Mouse (Mus musculus) mesoderm, embryonic 11.5 days (tissue): ENCODE data around the gene Gli3.

Experiments used
- DNase-seq: peaks from one replicate; pipeline ENCODE4 v3.0.0-alpha.2; 2012; ENCODE audit warnings: low read depth, low spot score

Gene Gli3

DNA sequence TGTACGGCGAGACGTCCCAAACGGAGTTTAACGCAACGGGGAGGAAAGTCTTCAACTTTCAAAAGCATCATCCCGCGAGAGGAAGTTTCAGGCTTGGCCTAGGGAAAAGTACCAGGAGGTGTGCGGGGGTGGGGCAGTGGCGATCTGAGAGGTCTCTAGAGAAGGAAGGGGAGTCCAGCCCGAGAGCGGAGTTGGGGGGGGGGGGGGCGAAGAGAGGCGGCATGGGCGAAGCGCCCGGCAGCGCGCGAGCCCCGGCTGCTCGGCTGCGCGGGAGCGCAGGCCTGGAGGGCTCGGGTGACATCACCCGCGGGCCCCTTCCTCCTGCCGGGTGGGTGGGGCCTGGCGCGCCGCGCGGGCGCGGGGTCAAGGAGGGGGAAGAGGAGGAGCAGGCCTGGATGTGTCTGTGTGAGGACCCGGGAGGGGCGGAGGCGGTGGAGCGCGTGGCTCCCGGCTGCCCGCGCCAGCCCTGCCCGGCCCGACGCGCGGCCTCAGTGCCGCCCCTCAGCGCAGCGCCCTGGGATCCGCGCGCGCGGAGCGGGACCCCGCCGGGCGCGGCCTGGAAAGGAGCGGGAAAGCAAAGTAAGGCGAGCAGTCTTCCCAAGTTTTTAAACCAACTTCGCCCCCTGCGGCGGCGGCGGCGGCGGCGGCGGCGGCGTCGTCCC is at the start of gene Gli3:
TSS of gene Gli3 (plus strand) at position 406 of the 662 bp plus-strand sequence.
- peak; percentile 95 for DNase-seq

- DNase-seq: peak; percentile 19
These were observed 41.8 kb upstream of the Gli3 start for GRCm38 (mm10) chr13:15421182-15421750.

DNA sequence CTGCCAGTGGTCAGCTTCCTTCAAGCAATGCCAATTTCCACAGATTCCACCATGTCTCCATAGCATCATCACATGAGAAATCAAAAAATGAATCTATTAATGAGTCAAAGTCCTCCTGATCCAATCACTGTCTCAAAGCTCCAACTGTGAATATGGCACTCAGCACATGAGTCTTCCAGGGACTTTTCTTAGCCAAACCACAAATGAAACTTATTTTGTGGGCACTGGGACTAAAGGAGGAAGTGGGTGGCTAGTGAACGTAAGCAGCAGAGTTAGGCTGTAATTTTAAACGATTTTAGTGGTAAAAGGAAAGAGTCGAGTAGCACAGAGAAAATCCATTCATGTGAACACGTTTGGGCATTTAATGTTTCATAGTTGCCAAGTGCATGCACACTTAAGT is 21.0 kb upstream of the Gli3 start:
- DNase-seq: no peak

GRCm38 (mm10) chr13:15444312-15444711 is 18.7 kb upstream of the Gli3 start:
- no peak for DNase-seq

GRCm38 (mm10) chr13:15445591-15445990 is 17.4 kb upstream of the Gli3 start:
- DNase-seq: no peak

DNA sequence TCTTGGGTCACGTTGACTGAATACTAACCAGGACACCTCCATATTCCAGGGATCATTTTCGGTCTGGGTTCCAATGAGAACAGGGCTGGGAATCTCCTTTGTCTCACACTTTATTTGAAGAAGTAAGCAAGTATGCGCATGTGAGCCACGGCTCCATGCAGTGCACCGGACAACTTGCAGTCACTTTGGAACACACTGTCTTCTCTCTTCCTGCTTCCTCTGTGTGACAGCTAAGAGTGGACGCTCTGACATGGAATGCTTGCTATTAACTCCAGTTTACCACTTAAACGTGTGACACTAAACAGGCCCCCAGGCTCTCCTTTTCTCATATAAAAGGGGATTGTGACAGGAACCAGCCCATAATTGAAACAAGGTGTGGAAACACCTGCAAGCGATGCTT is 17.0 kb upstream of the Gli3 start:
- DNase-seq: no peak

- DNase-seq: no peak
These were observed 16.1 kb upstream of the Gli3 start for GRCm38 (mm10) chr13:15446782-15447564.

DNA sequence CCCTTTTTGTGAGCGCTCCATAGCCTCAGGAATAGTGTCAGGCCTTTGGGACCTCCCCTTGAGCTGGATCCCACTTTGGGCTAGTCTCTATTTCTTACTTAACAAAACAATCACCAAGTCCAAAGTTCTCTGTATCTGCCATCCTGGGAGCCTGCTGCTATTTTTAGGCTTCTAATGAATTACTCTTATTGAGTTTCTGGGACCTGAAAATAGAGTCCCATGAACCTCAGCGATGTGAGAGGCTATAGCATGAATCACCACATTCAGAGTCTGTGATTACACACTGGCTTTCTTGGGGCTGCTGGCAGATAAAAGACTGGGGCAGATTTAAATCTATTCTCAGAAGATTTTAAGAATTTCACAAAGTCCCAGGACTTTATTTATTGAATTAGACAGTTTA is 12.1 kb upstream of the Gli3 start:
- DNase-seq: no peak

DNA sequence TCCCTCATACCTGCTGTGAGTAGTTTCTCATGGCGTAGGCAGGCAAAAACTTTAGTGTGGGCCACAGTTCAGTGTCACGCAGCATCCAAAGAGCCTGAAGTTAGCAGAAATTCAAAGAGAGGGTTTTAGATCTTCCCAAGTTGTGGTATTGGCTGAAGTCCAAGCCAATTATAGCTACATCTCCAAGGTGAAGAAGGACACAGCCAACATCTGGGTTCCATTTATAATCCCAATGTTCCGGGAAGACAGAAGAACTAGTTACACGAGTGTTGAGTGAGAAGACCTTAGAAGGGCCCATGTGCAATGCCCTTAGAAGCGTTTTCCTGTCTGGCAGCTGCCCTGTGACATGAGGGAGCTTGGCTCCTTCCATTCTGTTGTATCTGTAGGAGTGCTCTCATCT is 5.2 kb upstream of the Gli3 start:
- DNase-seq: no peak

DNA sequence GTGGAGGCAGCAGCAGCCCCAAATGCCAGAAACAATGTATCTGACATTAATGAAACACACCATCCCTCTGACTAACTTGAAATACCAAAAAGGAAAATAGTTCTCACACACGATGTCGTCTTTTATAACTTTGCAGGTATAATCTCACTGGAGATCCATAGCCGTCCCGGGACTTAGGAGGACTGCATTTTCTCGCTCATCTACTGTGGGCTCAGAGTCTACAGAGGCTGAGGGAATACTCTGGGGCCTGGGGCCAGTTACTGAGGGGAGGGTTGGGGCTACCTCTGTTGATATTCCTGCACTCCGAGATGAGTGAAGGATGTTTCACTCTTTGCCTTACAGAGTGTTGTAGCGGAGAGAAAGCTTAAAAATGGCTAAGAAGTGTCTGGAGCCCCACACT is 1.1 kb upstream of the Gli3 start:
- no peak for DNase-seq

GRCm38 (mm10) chr13:15463492-15464080 is 551 bp downstream of the Gli3 start:
- peak; percentile 89 for DNase-seq

GRCm38 (mm10) chr13:15464081-15464526 is 1.1 kb downstream of the Gli3 start:
- DNase-seq: peak; percentile 53

GRCm38 (mm10) chr13:15464741-15465250 is 1.8 kb downstream of the Gli3 start:
- peak; percentile 50 for DNase-seq

- DNase-seq: no peak
These were observed 3.5 kb downstream of the Gli3 start for GRCm38 (mm10) chr13:15466496-15466895.

DNA sequence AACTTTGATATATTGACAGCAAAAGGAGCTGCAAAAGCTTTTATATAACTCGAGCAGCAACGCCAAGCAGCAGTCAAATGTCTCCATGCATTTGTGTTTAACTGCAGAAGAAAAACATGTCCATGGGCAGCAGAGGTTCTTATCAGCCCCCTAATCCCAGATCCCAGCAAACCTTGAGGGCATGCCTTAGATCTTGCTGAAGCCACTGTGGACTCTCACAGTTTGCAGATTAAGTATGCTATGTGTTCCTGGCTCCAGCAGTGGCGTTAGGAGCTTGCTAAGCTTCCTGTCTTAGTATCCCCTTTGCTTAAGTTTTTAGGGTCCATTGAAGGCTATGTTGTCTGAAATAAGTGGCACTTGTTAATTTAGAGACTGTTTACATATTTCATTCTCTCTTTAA is 4.4 kb downstream of the Gli3 start:
- DNase-seq: no peak

DNA sequence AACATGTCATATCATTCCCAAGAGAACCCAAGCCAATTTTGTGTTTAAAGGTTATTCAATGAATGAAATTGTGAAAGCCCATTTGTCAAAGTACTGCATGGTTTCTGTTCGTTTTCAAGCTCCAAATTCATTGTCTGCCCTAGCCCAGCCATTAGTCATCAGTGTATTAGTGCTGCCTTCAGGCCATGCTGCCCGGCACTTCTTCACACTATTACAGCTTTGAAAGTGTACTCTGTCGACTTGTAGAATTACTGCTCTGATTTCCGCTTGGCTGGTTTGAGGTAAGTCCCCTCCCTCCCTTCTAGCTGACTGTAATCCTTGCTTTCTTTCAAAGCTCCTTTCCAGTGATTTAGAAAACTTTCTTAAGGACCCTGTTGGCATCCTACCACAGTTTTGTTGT is 5.4 kb downstream of the Gli3 start:
- DNase-seq: peak; percentile 39

- DNase-seq: no peak
These were observed 7.0 kb downstream of the Gli3 start for GRCm38 (mm10) chr13:15470056-15470455.

DNA sequence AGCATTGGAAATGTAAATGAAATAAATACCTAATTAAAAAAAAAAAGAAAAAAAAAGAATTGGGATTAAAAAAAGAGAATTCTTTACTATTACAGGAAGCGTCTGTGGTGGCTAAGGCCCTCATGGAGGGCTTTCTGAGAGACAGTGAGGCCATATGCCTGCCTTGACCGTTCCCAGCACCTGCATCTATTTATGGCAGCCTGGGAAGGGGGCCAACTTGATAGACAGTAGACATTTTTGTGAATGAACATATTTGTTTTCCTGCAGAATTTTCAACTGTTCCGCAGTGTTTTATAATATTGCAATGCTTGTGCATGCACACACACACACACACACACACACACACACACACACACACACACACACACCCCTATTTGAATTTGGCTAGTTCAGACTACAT is 9.7 kb downstream of the Gli3 start:
- DNase-seq: no peak

DNA sequence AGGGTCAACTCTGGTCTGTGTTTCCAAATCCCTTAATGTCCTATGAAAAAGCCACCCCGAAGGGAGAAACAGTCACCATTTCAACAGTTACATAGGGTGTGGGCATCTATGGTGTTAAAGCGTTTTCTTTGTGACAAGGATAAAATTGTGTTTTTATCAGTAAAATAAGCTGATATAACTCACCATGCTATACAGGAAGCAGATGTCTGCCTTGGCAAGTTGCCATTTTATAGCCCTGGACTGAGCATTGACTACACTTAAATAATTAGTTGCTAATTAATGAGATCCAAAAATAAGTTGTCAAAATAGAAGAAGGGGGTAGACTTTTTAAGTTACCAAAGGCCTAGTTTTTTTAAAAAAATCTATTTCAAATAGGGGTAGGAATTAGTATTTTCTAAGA is 11.4 kb downstream of the Gli3 start:
- no peak for DNase-seq

DNA sequence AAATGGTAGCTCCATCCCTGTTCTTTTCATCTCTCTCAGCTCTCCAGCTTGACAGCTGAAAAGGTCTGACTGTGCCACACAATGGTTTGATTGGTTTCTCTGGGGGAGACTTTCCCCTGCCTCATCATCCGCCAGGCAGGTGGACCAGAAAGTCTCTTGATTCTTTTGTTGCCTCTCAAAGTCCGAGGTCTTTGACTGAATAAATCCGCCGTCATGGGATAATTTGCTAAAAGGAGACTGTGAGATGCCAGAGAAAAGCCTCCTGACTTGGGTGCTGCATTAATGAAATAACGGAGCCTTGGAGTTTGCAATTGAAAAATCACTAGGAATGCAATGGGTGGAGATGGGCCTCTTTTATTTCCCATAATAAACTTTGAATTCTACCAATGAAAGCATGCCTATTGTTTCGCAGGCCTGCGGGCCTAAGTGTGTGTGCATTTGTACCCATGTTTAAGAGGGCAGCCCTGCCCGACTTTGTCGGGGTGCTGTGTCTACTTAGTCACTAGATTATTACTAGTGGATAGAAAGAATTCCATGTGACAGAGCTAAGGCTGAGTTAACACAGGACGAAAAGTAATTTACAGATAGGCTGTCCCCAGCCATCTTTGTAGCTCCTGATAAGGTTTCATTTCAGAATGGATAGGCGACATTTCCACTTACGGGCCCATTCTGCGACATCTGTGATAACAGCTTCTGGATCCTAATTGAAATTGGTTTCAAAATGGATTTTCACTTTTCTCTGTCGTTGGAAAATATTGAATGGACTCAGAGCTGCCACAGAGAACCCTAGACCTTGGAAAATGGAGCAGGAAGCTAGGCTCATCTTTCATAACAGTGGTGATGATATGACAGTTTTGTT is 23.2 kb downstream of the Gli3 start:
- peak; percentile 60 for DNase-seq

DNA sequence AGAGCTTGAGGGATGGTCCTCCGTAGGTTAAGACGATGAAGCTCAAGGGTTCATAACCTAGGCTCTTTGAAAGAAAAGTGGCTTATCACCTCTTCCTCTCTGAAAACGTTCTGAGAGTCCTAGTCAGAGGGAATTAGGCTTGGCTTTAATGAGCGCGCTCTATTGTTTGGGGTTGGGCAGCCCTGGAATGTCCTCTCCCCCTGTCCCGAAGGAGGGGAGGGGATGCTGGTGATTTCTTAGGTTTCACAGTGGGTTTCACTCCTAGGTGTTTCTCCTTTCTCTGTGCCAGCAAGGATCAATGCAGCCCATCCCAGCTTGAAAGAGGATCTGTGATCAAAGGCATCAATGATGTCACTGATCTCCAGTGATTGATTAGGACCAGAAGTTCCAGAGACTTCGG is 24.3 kb downstream of the Gli3 start:
- peak; percentile 34 for DNase-seq
